Mouse (Mus musculus) thymus, postnatal 25 days (tissue): ENCODE results near the gene Srcin1.
A peak's percentile ranks its signal among the peaks of the same experiment; 100 is the strongest.

Source experiments
- DNase-seq: peaks from one replicate; pipeline ENCODE4 v3.0.0; 2022

Srcin1 gene

DNA sequence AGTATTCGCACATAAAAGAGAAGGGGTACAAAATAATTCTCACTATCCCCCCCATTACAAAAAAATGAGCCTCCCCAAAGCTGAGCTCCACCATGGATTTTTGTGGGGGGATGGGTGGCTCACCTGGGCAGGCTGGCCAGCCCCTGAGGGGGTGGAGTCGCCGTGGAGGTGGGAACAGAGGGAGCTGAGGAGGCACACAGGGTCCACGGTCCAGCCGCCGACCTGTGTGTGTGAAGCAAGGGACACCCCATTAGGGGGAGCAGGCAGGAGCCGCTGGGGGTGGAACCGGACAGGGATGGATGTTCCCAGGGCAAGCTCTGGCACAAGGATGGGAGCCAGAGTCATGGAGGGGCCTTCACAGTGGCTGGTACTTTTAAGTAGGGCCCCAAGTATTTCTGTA, 27.2 kb downstream of the Srcin1 start:
- DNase-seq, result no peak

GRCm38 (mm10) chr11:97547957-97548706, 27.9 kb downstream of the Srcin1 start:
- DNase-seq, result no peak

DNA sequence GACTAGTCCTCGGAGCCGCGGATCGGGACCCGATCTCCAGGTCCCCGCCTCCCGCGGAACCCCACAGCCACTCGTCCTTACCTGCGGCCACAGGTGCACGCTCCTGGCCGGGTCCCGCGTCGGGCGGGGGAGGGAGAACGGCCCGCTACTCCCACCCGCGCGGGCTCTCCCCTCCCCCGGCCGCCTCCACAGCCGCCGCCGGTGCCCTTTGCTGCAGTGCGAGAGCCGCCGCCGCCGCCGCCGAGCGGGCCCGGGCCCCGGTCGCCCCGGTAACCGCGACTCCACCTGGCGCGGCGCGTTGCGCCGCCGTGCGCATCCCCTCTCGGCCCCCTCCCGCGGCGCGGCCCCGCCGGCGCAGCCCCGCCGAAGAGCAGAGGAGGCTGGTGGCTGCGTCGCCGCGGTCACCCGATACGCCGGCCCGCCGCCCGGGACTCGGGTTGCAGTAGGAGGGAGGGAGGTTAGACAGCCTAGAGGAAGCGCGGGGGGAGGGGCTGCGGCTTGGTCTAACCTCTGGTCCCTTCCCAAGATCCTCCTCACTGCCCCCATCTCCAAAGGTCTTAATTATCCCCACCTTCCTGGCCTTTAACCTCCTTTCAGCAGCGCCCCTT, 29.1 kb downstream of the Srcin1 start:
- DNase-seq, result peak; percentile 14

- peak; percentile 5 for DNase-seq
Observed at GRCm38 (mm10) chr11:97545808-97546560, 30.0 kb downstream of the Srcin1 start.

DNA sequence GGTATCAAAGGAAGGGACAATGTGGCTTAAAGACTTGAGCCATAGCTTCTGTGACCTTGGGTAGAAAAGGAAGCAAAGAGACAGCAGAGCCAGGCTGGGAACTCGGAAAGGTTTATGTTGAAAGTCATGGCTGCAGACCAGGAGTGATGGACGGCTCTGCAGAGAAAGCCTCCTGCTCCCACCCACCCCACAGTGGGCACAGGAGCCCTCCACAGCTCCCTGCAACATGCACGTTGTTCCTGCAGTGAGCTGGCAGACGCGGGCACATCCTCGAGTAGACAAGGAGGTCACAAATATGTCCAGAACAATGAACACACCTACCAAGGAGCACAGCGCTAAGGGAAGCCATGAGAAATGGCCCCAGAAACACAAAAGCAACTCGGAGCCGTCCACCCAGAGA, 32.1 kb downstream of the Srcin1 start:
- DNase-seq, result no peak

GRCm38 (mm10) chr11:97543181-97543733, 32.7 kb downstream of the Srcin1 start:
- DNase-seq, result no peak

- no peak for DNase-seq
Observed at GRCm38 (mm10) chr11:97542171-97543150, 33.5 kb downstream of the Srcin1 start.

DNA sequence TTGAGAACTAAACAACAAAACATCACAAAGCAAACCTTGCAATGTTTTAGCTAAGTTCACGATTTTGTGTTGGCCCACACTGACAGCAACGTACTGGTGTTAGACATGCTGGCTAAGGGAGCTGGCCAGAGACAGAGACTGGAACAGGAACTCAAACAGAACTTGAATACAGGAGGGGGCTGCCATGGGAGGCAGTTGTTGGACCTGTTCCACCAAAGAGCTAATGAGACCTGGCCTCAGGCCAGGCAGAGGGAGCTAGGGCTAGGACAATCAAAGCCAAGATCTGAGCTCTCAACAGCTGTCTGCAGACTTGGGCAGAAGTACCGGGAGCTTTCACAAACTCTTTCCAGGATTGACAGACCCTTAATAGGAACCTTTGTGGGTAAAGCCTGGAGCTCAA, 35.4 kb downstream of the Srcin1 start:
- no peak for DNase-seq

DNA sequence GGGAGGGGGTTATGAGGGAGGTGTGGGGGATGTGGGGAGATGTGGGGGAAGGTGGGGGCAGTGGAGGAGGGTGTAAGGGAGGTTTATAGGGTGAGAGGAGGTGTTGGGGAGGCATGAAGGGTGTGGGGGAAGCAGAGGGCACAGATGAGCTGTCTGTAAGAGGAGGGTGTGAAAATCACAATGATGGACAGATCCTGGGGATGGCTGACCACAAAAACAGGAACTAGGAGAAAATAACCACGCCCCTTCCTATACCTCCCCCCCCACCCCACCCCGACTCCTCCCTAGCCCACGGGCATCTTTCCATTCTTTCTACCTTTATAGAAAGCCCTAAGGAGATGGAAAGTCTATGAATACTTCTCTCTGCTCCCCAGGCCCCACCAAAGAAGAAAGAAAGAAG, 35.9 kb downstream of the Srcin1 start:
- DNase-seq, result no peak

- DNase-seq, result no peak
Observed at GRCm38 (mm10) chr11:97539622-97540021, 36.4 kb downstream of the Srcin1 start.

- DNase-seq, result no peak
Observed at GRCm38 (mm10) chr11:97537580-97538089, 38.4 kb downstream of the Srcin1 start.

- peak; percentile 8 for DNase-seq
Observed at GRCm38 (mm10) chr11:97536835-97537579, 39.0 kb downstream of the Srcin1 start.

GRCm38 (mm10) chr11:97536083-97536747, 39.8 kb downstream of the Srcin1 start:
- DNase-seq, result no peak

GRCm38 (mm10) chr11:97535660-97536059, 40.3 kb downstream of the Srcin1 start:
- no peak for DNase-seq

GRCm38 (mm10) chr11:97535308-97535630, 40.7 kb downstream of the Srcin1 start:
- DNase-seq, result no peak

- DNase-seq, result peak; percentile 25
Observed at GRCm38 (mm10) chr11:97534442-97535307, 41.3 kb downstream of the Srcin1 start.

- no peak for DNase-seq
Observed at GRCm38 (mm10) chr11:97533653-97534052, 42.3 kb downstream of the Srcin1 start.

- DNase-seq, result peak; percentile 57
Observed at GRCm38 (mm10) chr11:97532950-97533582, 42.9 kb downstream of the Srcin1 start.

GRCm38 (mm10) chr11:97532354-97532753, 43.6 kb downstream of the Srcin1 start:
- peak; percentile 8 for DNase-seq
